Mouse (Mus musculus) stomach, embryonic 16.5 days (tissue): Measurements from ENCODE around the gene Wnt3. TPM values are rescaled to one million over a fixed set of nuclear protein-coding genes. Genes with fewer than 3 reads are reported as not detected.

Experiments used
- ATAC-seq: fragments of 200-750 bp; cut with Nextera tagmentation; 2 replicates; pipeline ENCODE4 v1.8.0; 2017; ENCODE audit warnings: moderate number of reproducible peaks, moderate TSS enrichment; ENCODE audit not compliant: insufficient read depth, low FRiP score
- H3K27ac ChIP-seq: fragments of 300-500 bp; sonication (generic); 2 replicates; pipeline ENCODE4 v1.5.1; 2014; ENCODE audit warnings: low read length
- H3K27me3 ChIP-seq: fragments of 300-500 bp; sonication (generic); 2 replicates; pipeline ENCODE4 v1.6.1; 2014; ENCODE audit warnings: low read length, control low read depth, mixed read lengths; ENCODE audit not compliant: control insufficient read depth, insufficient read depth
- H3K36me3 ChIP-seq: fragments of 300-500 bp; sonication (generic); 2 replicates; pipeline ENCODE4 v1.6.1; 2014; ENCODE audit warnings: low read length; ENCODE audit not compliant: control insufficient read depth, insufficient read depth
- H3K4me1 ChIP-seq: fragments of 300-500 bp; sonication (generic); 2 replicates; pipeline ENCODE4 v1.6.1; 2014; ENCODE audit warnings: low read length, control low read depth, mixed read lengths; ENCODE audit not compliant: control insufficient read depth, insufficient read depth
- H3K4me2 ChIP-seq: fragments of 300-500 bp; sonication (generic); 2 replicates; pipeline ENCODE4 v1.6.1; 2014; ENCODE audit warnings: low read depth, low read length, mixed read lengths
- H3K4me3 ChIP-seq: fragments of 300-500 bp; sonication (generic); replicated peaks from 2 replicates; pipeline ENCODE4 v1.5.1; 2014; ENCODE audit warnings: mild to moderate bottlenecking, low read length
- H3K9ac ChIP-seq: fragments of 300-500 bp; sonication (generic); 2 replicates; pipeline ENCODE4 v1.6.1; 2014; ENCODE audit warnings: low read length
- H3K9me3 ChIP-seq: fragments of 300-500 bp; sonication (generic); replicated peaks from 2 replicates; pipeline ENCODE4 v1.6.1; 2016; ENCODE audit warnings: low read length, control low read depth; ENCODE audit not compliant: control insufficient read depth
- WGBS: fragments of 180-500 bp; shearing (Covaris S2); extraction: QIAGEN DNeasy Blood & Tissue Kit; methylation state at CpG from one replicate; pipeline ENCODE4 v1.1.7; 2014; 5-methylcytosine and 5-hydroxymethylcytosine counted together
- polyA plus RNA-seq: library from polyadenylated mRNA; unstranded; fragments of >200 nt; fragmentation: Nextera tagmentation; extraction: Ambion mirVana; gene quantifications from 2 replicates; pipeline ENCODE4 v1.2.1, GENCODE M21; 2015

The Wnt3 gene
- polyA plus RNA-seq, 1 experiment from 2014 or later: 0.06 TPM

GRCm38 (mm10) chr11:103804804-103805203, 30.9 kb downstream of the Wnt3 start:
- H3K9ac ChIP-seq: no peak overlapping the region
- 73% methylated on average over 4 of the region's 4 CpGs for WGBS
- peaks cover 8% of the 10 kb centered on the region; the same call in 1 of the 2 replicates for H3K9me3 ChIP-seq
- no peak overlapping the region for H3K4me3 ChIP-seq
- H3K27ac ChIP-seq: no peak overlapping the region
- H3K27me3 ChIP-seq: peaks cover 34% of the 10 kb centered on the region
- ATAC-seq: no peak
- no peak overlapping the region for H3K4me2 ChIP-seq
- peaks cover 10% of the 10 kb centered on the region; the same call in 1 of the 2 replicates for H3K4me1 ChIP-seq
- no peaks in the 10 kb centered on the region for H3K36me3 ChIP-seq

- Histone ChIP-seq H3K27ac (no peak overlapping the region), H3K36me3 (no peaks in the 10 kb centered on the region), H3K4me3 (no peak overlapping the region), H3K4me1 (peaks cover 15% of the 10 kb centered on the region; the same call in 1 of the 2 replicates), H3K9me3 (peaks cover 8% of the 10 kb centered on the region; the same call in 1 of the 2 replicates), H3K4me2 (no peak overlapping the region), H3K9ac (no peak overlapping the region), H3K27me3 (peaks cover 56% of the 10 kb centered on the region)
- no peak for ATAC-seq
- 36% methylated on average over 12 of the region's 12 CpGs for WGBS
These were observed 34.0 kb downstream of the Wnt3 start for GRCm38 (mm10) chr11:103807966-103808365.

- peak overlapping the region; percentile 98 for H3K4me2 ChIP-seq
These were observed 35.0 kb downstream of the Wnt3 start for GRCm38 (mm10) chr11:103808771-103809610.

GRCm38 (mm10) chr11:103809611-103810598, 36.0 kb downstream of the Wnt3 start:
- H3K9me3 ChIP-seq: peaks cover 8% of the 10 kb centered on the region; the same call in 1 of the 2 replicates
- no peaks in the 10 kb centered on the region for H3K36me3 ChIP-seq
- peaks cover 58% of the 10 kb centered on the region for H3K27me3 ChIP-seq
- peak overlapping the region; percentile 57 for H3K4me3 ChIP-seq
- H3K9ac ChIP-seq: peak overlapping the region; percentile 65
- H3K4me2 ChIP-seq: peak overlapping the region; percentile 98
- no peak overlapping the region for H3K27ac ChIP-seq
- peaks cover 15% of the 10 kb centered on the region; the same call in 1 of the 2 replicates for H3K4me1 ChIP-seq
- 1% methylated on average over 91 of the region's 107 CpGs for WGBS
- no peak; the same call in 1 of the 2 replicates for ATAC-seq

More at GRCm38 (mm10) chr11:103808771-103809610, 35.0 kb downstream of the Wnt3 start:
- Histone ChIP-seq H3K9me3 (peaks cover 8% of the 10 kb centered on the region; the same call in 1 of the 2 replicates), H3K4me3 (peak overlapping the region; percentile 57), H3K27ac (no peak overlapping the region), H3K36me3 (no peaks in the 10 kb centered on the region), H3K27me3 (peaks cover 60% of the 10 kb centered on the region), H3K4me1 (peaks cover 15% of the 10 kb centered on the region; the same call in 1 of the 2 replicates), H3K9ac (peak overlapping the region; percentile 65; the same call in 1 of the 2 replicates)
- WGBS: 5% methylated on average over 29 of the region's 29 CpGs
- no peak for ATAC-seq

GRCm38 (mm10) chr11:103810631-103811030, 36.7 kb downstream of the Wnt3 start:
- peak overlapping the region; percentile 57 for H3K4me3 ChIP-seq
- H3K9me3 ChIP-seq: peaks cover 1% of the 10 kb centered on the region; the same call in 1 of the 2 replicates
- H3K27ac ChIP-seq: no peak overlapping the region
- no peak overlapping the region for H3K9ac ChIP-seq
- H3K4me2 ChIP-seq: peak overlapping the region; percentile 98; the same call in 1 of the 2 replicates
- H3K4me1 ChIP-seq: peaks cover 15% of the 10 kb centered on the region; the same call in 1 of the 2 replicates
- 23% methylated on average over 12 of the region's 12 CpGs for WGBS
- no peaks in the 10 kb centered on the region for H3K36me3 ChIP-seq
- peaks cover 58% of the 10 kb centered on the region for H3K27me3 ChIP-seq
- ATAC-seq: no peak

- no peaks in the 10 kb centered on the region for H3K36me3 ChIP-seq
- WGBS: 76% methylated on average over 25 of the region's 25 CpGs
- peaks cover 58% of the 10 kb centered on the region for H3K27me3 ChIP-seq
- no peak overlapping the region for H3K4me3 ChIP-seq
- no peak overlapping the region for H3K4me2 ChIP-seq
- H3K9me3 ChIP-seq: no peaks in the 10 kb centered on the region
- no peak for ATAC-seq
- peaks cover 15% of the 10 kb centered on the region; the same call in 1 of the 2 replicates for H3K4me1 ChIP-seq
- no peak overlapping the region for H3K9ac ChIP-seq
- no peak overlapping the region for H3K27ac ChIP-seq
These were observed 37.3 kb downstream of the Wnt3 start for GRCm38 (mm10) chr11:103811246-103811645.

- 29% methylated on average over 3 of the region's 3 CpGs for WGBS
- ATAC-seq: no peak
- Histone ChIP-seq H3K27ac (no peak overlapping the region), H3K9me3 (no peaks in the 10 kb centered on the region), H3K4me2 (no peak overlapping the region), H3K4me1 (0 out of 2 replicates have a peak, but pooled peaks cover 5% of the 10 kb centered on the region), H3K9ac (no peak overlapping the region), H3K4me3 (no peak overlapping the region), H3K27me3 (peaks cover 30% of the 10 kb centered on the region), H3K36me3 (no peaks in the 10 kb centered on the region)
These were observed 40.9 kb downstream of the Wnt3 start for GRCm38 (mm10) chr11:103814808-103815207.

GRCm38 (mm10) chr11:103815986-103816385, 42.0 kb downstream of the Wnt3 start:
- H3K9ac ChIP-seq: no peak overlapping the region
- H3K4me3 ChIP-seq: no peak overlapping the region
- no peak overlapping the region for H3K27ac ChIP-seq
- no peak for ATAC-seq
- H3K36me3 ChIP-seq: no peaks in the 10 kb centered on the region
- WGBS: 37% methylated on average over 13 of the region's 13 CpGs
- H3K9me3 ChIP-seq: no peaks in the 10 kb centered on the region
- H3K4me2 ChIP-seq: no peak overlapping the region
- peaks cover 18% of the 10 kb centered on the region for H3K27me3 ChIP-seq
- no peaks in the 10 kb centered on the region for H3K4me1 ChIP-seq
